Mouse (Mus musculus) small intestine, adult 2 months (tissue): ENCODE measurements around the gene Lgr4.

ENCODE experiments used
- CTCF ChIP-seq: fragments of 200-500 bp; IDR thresholded peaks from 2 replicates; pipeline ENCODE4 v1.5.1; 2012; ENCODE audit warnings: low read depth, mild to moderate bottlenecking, control low read depth, inconsistent platforms, low read length, moderate library complexity, mixed read lengths; ENCODE audit not compliant: insufficient replicate concordance, insufficient read length; ENCODE audit errors: extremely low read depth
- POLR2A ChIP-seq: fragments of 200-500 bp; IDR thresholded peaks from 2 replicates; pipeline ENCODE4 v1.6.1; 2012; ENCODE audit warnings: low read depth, mild to moderate bottlenecking, control low read depth, inconsistent platforms, low read length, moderate library complexity

DNA sequence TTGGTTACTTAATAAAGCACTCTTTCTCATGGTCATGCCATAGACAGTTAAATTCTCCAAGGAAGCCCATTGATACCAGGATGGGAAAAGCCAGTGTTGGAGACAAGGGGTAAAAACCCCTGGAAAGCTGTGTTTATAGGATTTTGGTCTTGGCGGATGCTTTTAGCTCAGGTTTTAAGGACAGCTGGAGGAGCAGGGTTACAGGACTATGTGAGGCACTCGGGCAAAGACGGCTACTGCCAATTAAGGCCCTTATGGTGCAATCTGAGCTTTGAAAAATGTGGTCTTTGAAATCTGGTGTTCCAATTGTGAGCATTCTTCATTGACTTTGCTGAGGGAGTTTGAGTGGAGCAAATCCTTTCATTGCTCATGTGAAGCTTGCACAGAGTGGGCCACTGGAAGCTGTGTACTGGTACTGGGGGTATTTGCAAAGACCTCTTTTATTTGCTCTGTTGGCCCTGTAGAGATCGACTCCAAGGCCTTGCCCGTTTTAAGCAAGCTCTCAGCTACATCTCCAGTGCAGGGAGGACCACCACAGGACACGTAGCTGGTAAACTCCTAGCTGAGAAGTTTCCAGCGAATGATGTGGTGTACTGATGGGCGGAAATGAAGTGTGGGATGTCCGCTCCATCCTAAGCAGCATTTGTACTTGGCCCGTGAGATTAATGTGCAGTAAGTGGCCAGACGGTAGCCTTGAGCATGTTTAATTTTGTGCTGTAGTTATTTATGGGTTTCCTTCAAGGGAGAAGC is 68.8 kb downstream of the Lgr4 start:
- TF ChIP-seq POLR2A (no peak), CTCF (no peak)
